24 mouse cellular contexts compared by ENCODE assay signal in the genomic region with DNA sequence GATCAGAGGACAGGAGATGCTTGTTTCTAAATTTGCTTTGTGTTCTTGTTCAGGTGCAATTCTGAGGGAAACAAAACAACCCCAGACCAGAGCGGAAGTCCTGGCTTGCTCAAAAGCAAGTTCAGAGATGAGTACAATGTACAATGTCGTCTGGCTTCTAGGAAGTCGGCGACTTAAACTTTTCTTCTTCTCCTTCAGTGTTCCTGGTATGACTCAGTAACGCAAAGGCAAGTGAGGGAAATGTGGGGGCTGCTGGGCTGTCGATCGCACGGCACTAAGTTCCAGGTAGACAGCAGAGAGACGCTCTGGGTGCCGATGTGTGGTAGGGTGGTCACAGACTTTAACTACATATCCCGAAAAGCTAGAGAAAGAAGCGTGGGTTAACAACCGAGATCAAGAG. TPM values are rescaled to one million over a fixed set of nuclear protein-coding genes. Genes with fewer than 3 reads are reported as not detected.
DNase-seq lines count a peak whose midpoint lies in the region; ATAC-seq and TF ChIP-seq lines count a peak whose summit lies in the region.
"Had no signal": no experiment of that assay in that cellular context is flagged by ENCODE, and none has a peak within 500 bp of the region (broad histone marks: within the 10 kb centered on the region; RNA-seq: fewer than 3 reads in every experiment).

No protein-coding gene starts in this region.

- no peak for DNase-seq in forebrain, embryonic 11.5 days (ENCODE audit: low spot score)
- DNase-seq in CD4-positive helper T cell, adult 2 months (ENCODE audit: low read depth, low spot score) = peak; percentile 64
- DNase-seq in urinary bladder, postnatal 10 days (ENCODE audit: low spot score) = no peak
- no peak for DNase-seq in gastrocnemius, adult 8-10 months (ENCODE audit: low spot score in 2 of 2)
- DNase-seq: adrenal gland, postnatal 10 days; cerebellum, adult 18-20 months; cerebellum, adult 9-11 months; cerebellum, postnatal 36 days; forebrain, postnatal 0 days; gastrocnemius, postnatal 36 days; heart, adult 11 months; heart, postnatal 14 days; kidney, adult 8-10 months had no signal

- no peak for TF ChIP-seq CTCF in E14TG2a.4 (conservative IDR thresholded peaks at IDR 0.05; ENCODE audit: low read length)

- no peaks in the 10 kb centered on the region for H3K9me3 ChIP-seq in forebrain, embryonic 11.5 days (ENCODE audit: control insufficient read depth, low read length)
- H3K9me3 ChIP-seq in forebrain, embryonic 15.5 days = no peaks in the 10 kb centered on the region
- no peaks in the 10 kb centered on the region for H3K9me3 ChIP-seq in E14TG2a.4 (ENCODE audit: low read length)
- H3K9me3 ChIP-seq in midbrain, embryonic 13.5 days = no peaks in the 10 kb centered on the region
- H3K9me3 ChIP-seq: embryonic facial prominence, embryonic 15.5 days; forebrain, embryonic 12.5 days; heart, embryonic 15.5 days had no signal

- ATAC-seq in forebrain, embryonic 11.5 days (replicated peaks; ENCODE audit: low FRiP score) = no peak
- ATAC-seq in forebrain, embryonic 15.5 days (replicated peaks) = no peak
- ATAC-seq in inflammation-experienced regulatory T-cells, adult 6 months = peak; percentile 69
- ATAC-seq in midbrain, embryonic 13.5 days = no peak
- ATAC-seq: forebrain, postnatal 0 days; intestine, postnatal 0 days had no signal

- H3K27ac ChIP-seq in forebrain, embryonic 11.5 days (ENCODE audit: low read depth, low read length) = no peak overlapping the region
- H3K27ac ChIP-seq in forebrain, embryonic 15.5 days (replicated peaks) = no peak overlapping the region
- no peak overlapping the region; the same call in 1 of the 2 replicates for H3K27ac ChIP-seq in midbrain, embryonic 13.5 days
- H3K27ac ChIP-seq: embryonic facial prominence, embryonic 15.5 days; forebrain, embryonic 12.5 days; heart, embryonic 15.5 days; hindbrain, embryonic 14.5 days had no signal

- H3K9ac ChIP-seq in forebrain, embryonic 11.5 days (ENCODE audit: low read length) = peak overlapping the region; percentile 8; the same call in 1 of the 2 replicates
- no peak overlapping the region for H3K9ac ChIP-seq in forebrain, embryonic 15.5 days (replicated peaks)
- no peak overlapping the region for H3K9ac ChIP-seq in midbrain, embryonic 13.5 days (replicated peaks)
- H3K9ac ChIP-seq: embryonic facial prominence, embryonic 15.5 days; forebrain, embryonic 12.5 days; forebrain, postnatal 0 days; heart, embryonic 15.5 days; hindbrain, embryonic 14.5 days had no signal

- no peaks in the 10 kb centered on the region for H3K36me3 ChIP-seq in forebrain, embryonic 11.5 days (ENCODE audit: control insufficient read depth, insufficient read depth, low read length)
- no peaks in the 10 kb centered on the region for H3K36me3 ChIP-seq in forebrain, embryonic 15.5 days
- H3K36me3 ChIP-seq in E14TG2a.4 (ENCODE audit: insufficient read depth, low read length) = no peaks in the 10 kb centered on the region
- H3K36me3 ChIP-seq in midbrain, embryonic 13.5 days = no peaks in the 10 kb centered on the region
- H3K36me3 ChIP-seq: embryonic facial prominence, embryonic 15.5 days; forebrain, embryonic 12.5 days; heart, embryonic 15.5 days had no signal

- WGBS in forebrain, embryonic 11.5 days = 88% methylated on average over 13 of the region's 13 CpGs
- 82% methylated on average over 13 of the region's 13 CpGs for WGBS in forebrain, embryonic 15.5 days
- 84% methylated on average over 13 of the region's 13 CpGs for WGBS in midbrain, embryonic 13.5 days

- H3K4me1 ChIP-seq in forebrain, embryonic 11.5 days (replicated peaks; ENCODE audit: control insufficient read depth, insufficient read depth, low read length) = 0 out of 2 replicates have a peak, but pooled peaks cover 2% of the 10 kb centered on the region
- peaks cover 21% of the 10 kb centered on the region for H3K4me1 ChIP-seq in forebrain, embryonic 15.5 days
- peaks cover 43% of the 10 kb centered on the region for H3K4me1 ChIP-seq in E14TG2a.4 (replicated peaks; ENCODE audit: low read depth, low read length)
- H3K4me1 ChIP-seq in midbrain, embryonic 13.5 days (replicated peaks) = peaks cover 31% of the 10 kb centered on the region
- H3K4me1 ChIP-seq: embryonic facial prominence, embryonic 15.5 days had no signal

- no peak overlapping the region for H3K4me3 ChIP-seq in forebrain, embryonic 11.5 days (ENCODE audit: low read depth, low read length)
- H3K4me3 ChIP-seq in forebrain, embryonic 15.5 days = no peak overlapping the region
- peak overlapping the region; percentile 48; the same call in 1 of the 2 replicates for H3K4me3 ChIP-seq in E14TG2a.4 (replicated peaks; ENCODE audit: low read length)
- no peak overlapping the region for H3K4me3 ChIP-seq in midbrain, embryonic 13.5 days (replicated peaks)
- H3K4me3 ChIP-seq: embryonic facial prominence, embryonic 15.5 days; forebrain, embryonic 12.5 days; heart, embryonic 15.5 days had no signal

- no peaks in the 10 kb centered on the region for H3K27me3 ChIP-seq in forebrain, embryonic 11.5 days (ENCODE audit: control insufficient read depth, insufficient read depth, low read length)
- no peaks in the 10 kb centered on the region for H3K27me3 ChIP-seq in forebrain, embryonic 15.5 days
- H3K27me3 ChIP-seq in E14TG2a.4 (ENCODE audit: insufficient read depth, low read length) = peaks cover 7% of the 10 kb centered on the region; the same call in 1 of the 2 replicates
- peaks cover 16% of the 10 kb centered on the region; the same call in 1 of the 2 replicates for H3K27me3 ChIP-seq in midbrain, embryonic 13.5 days

- no peak overlapping the region for H3K4me2 ChIP-seq in forebrain, embryonic 11.5 days (ENCODE audit: low read depth, low read length, severe bottlenecking)
- H3K4me2 ChIP-seq in forebrain, embryonic 15.5 days (replicated peaks) = no peak overlapping the region
- H3K4me2 ChIP-seq in midbrain, embryonic 13.5 days (replicated peaks) = no peak overlapping the region
- H3K4me2 ChIP-seq: embryonic facial prominence, embryonic 15.5 days; forebrain, embryonic 12.5 days; heart, embryonic 15.5 days; hindbrain, embryonic 14.5 days had no signal

RNA-seq across cellular contexts. Expression of a gene that starts 31.3 kb away (rescaled TPM):
- 0.05 and 0.07 TPM in 2 replicates for polyA plus RNA-seq in forebrain, embryonic 11.5 days (2014; fragmentation: Nextera tagmentation; extraction: Ambion mirVana)
- polyA plus RNA-seq in forebrain, embryonic 15.5 days (2015; fragmentation: Nextera tagmentation; extraction: Ambion mirVana) = 0.47 and 0.52 TPM in 2 replicates
- polyA plus RNA-seq in inflammation-experienced regulatory T-cells, adult 6 months (2017; shearing (Covaris generic)) = under 1 TPM; 0.14 to 0.38 (median 0.17) TPM
- not detected for total RNA-seq in gastrocnemius, adult 8-10 months (2022)
- polyA plus RNA-seq in midbrain, embryonic 13.5 days (2015; fragmentation: Nextera tagmentation; extraction: Ambion mirVana) = 0.32 and 0.42 TPM in 2 replicates
- total RNA-seq: adrenal gland, postnatal 10 days; gastrocnemius, adult 18-20 months; gastrocnemius, postnatal 36 days; hematopoietic stem cell, adult 5-6 weeks had no signal

RNA-seq across cellular contexts. Expression of a gene that starts 55.5 kb away (rescaled TPM):
- 31.7 and 32.1 TPM in 2 replicates for polyA plus RNA-seq in forebrain, embryonic 11.5 days (2014; fragmentation: Nextera tagmentation; extraction: Ambion mirVana)
- 32.0 and 32.4 TPM in 2 replicates for polyA plus RNA-seq in forebrain, embryonic 15.5 days (2015; fragmentation: Nextera tagmentation; extraction: Ambion mirVana)
- polyA plus RNA-seq in inflammation-experienced regulatory T-cells, adult 6 months (2017; shearing (Covaris generic)) = 1 to 10 TPM; 7.4 to 9.9 (median 7.5) TPM
- 1 to 10 TPM in 1 of 4 experiments, under 1 TPM in 3; 0.72 to 1.5 (median 0.88) TPM for total RNA-seq in gastrocnemius, adult 8-10 months (2022)
- 29.8 and 30.8 TPM in 2 replicates for polyA plus RNA-seq in midbrain, embryonic 13.5 days (2015; fragmentation: Nextera tagmentation; extraction: Ambion mirVana)

RNA-seq across cellular contexts. Expression of a gene that starts 55.7 kb away (rescaled TPM):
- 188 and 196 TPM in 2 replicates for polyA plus RNA-seq in forebrain, embryonic 11.5 days (2014; fragmentation: Nextera tagmentation; extraction: Ambion mirVana)
- 166 and 170 TPM in 2 replicates for polyA plus RNA-seq in forebrain, embryonic 15.5 days (2015; fragmentation: Nextera tagmentation; extraction: Ambion mirVana)
- 100 to 1,000 TPM; 107 to 109 (median 107) TPM for polyA plus RNA-seq in inflammation-experienced regulatory T-cells, adult 6 months (2017; shearing (Covaris generic))
- total RNA-seq in gastrocnemius, adult 8-10 months (2022) = 10 to 100 TPM; 33.6 to 42.2 (median 37.9) TPM
- 221 and 223 TPM in 2 replicates for polyA plus RNA-seq in midbrain, embryonic 13.5 days (2015; fragmentation: Nextera tagmentation; extraction: Ambion mirVana)

RNA-seq across cellular contexts. Expression of a gene that starts 58.0 kb away (rescaled TPM):
- polyA plus RNA-seq in forebrain, embryonic 11.5 days (2014; fragmentation: Nextera tagmentation; extraction: Ambion mirVana) = 3.5 and 3.7 TPM in 2 replicates
- polyA plus RNA-seq in forebrain, embryonic 15.5 days (2015; fragmentation: Nextera tagmentation; extraction: Ambion mirVana) = 5.1 and 6.2 TPM in 2 replicates
- 1 to 10 TPM in 1 of 3 experiments, under 1 TPM in 2; 0.34 to 2.0 (median 0.99) TPM for polyA plus RNA-seq in inflammation-experienced regulatory T-cells, adult 6 months (2017; shearing (Covaris generic))
- total RNA-seq in gastrocnemius, adult 8-10 months (2022) = under 1 TPM in 1 of 4 experiments, not detected in 3; 0.13 TPM
- 3.9 and 4.9 TPM in 2 replicates for polyA plus RNA-seq in midbrain, embryonic 13.5 days (2015; fragmentation: Nextera tagmentation; extraction: Ambion mirVana)
- total RNA-seq: hematopoietic stem cell, adult 5-6 weeks had no signal
